Mouse (Mus musculus): ENCODE data around the gene Neil1. TPM values are rescaled to one million over a fixed set of nuclear protein-coding genes. Genes with fewer than 3 reads are reported as not detected.
A peak's percentile ranks its signal among the peaks of the same experiment; 100 is the strongest.

Neil1 gene
- 4.1 and 4.5 TPM in 2 replicates for polyA plus RNA-seq (2014; fragmentation: Nextera tagmentation; extraction: Ambion mirVana)

GRCm38 (mm10) chr9:57148144-57148878, at the start of gene Neil1:
Neil1 (minus strand) TSS chr9:57148305.
- peak; percentile 81 for DNase-seq (ENCODE audit: low spot score)
- Histone ChIP-seq H3K4me1 (replicated peaks; ENCODE audit: control insufficient read depth, insufficient read depth, low read length) (peaks cover 6% of the 10 kb centered on the region; the same call in 1 of the 2 replicates), H3K27me3 (replicated peaks; ENCODE audit: control insufficient read depth, insufficient read depth, low read length) (no peaks in the 10 kb centered on the region), H3K9ac (ENCODE audit: low read depth, low read length) (peak within 1 kb of the TSS; percentile 80), H3K4me2 (peak within 1 kb of the TSS; percentile 91), H3K9me3 (ENCODE audit: control insufficient read depth, low read length) (no peaks in the 10 kb centered on the region), H3K4me3 (ENCODE audit: low read depth, low read length) (peak within 1 kb of the TSS; percentile 62), H3K36me3 (ENCODE audit: control insufficient read depth, insufficient read depth, low read length) (no peaks in the 10 kb centered on the region; the same call in 1 of the 2 replicates), H3K27ac (ENCODE audit: low read depth, low read length) (peak within 1 kb of the TSS; percentile 85)
- WGBS: 2% methylated on average over 27 of the region's 27 CpGs
- peak; percentile 90 for ATAC-seq (replicated peaks; ENCODE audit: low FRiP score)

- Histone ChIP-seq H3K4me2 (no peak overlapping the region), H3K27ac (ENCODE audit: low read depth, low read length) (no peak overlapping the region), H3K27me3 (replicated peaks; ENCODE audit: control insufficient read depth, insufficient read depth, low read length) (no peaks in the 10 kb centered on the region), H3K4me3 (ENCODE audit: low read depth, low read length) (no peak overlapping the region), H3K9ac (ENCODE audit: low read depth, low read length) (no peak overlapping the region), H3K36me3 (ENCODE audit: control insufficient read depth, insufficient read depth, low read length) (no peaks in the 10 kb centered on the region), H3K4me1 (replicated peaks; ENCODE audit: control insufficient read depth, insufficient read depth, low read length) (no peaks in the 10 kb centered on the region), H3K9me3 (ENCODE audit: control insufficient read depth, low read length) (no peaks in the 10 kb centered on the region)
- ATAC-seq (replicated peaks; ENCODE audit: low FRiP score) (no peak), DNase-seq (ENCODE audit: low spot score) (no peak)
- WGBS: 62% methylated on average over 8 of the region's 8 CpGs
These were observed 49.3 kb upstream of the Neil1 start for GRCm38 (mm10) chr9:57197414-57197813.

GRCm38 (mm10) chr9:57196708-57197107, 48.6 kb upstream of the Neil1 start:
- no peaks in the 10 kb centered on the region for H3K4me1 ChIP-seq (replicated peaks; ENCODE audit: control insufficient read depth, insufficient read depth, low read length)
- 67% methylated on average over 3 of the region's 3 CpGs for WGBS
- H3K9ac ChIP-seq (ENCODE audit: low read depth, low read length): no peak overlapping the region
- H3K9me3 ChIP-seq (ENCODE audit: control insufficient read depth, low read length): no peaks in the 10 kb centered on the region
- ATAC-seq (replicated peaks; ENCODE audit: low FRiP score) (no peak), DNase-seq (ENCODE audit: low spot score) (no peak)
- no peak overlapping the region for H3K27ac ChIP-seq (ENCODE audit: low read depth, low read length)
- H3K4me2 ChIP-seq: no peak overlapping the region
- no peaks in the 10 kb centered on the region for H3K27me3 ChIP-seq (replicated peaks; ENCODE audit: control insufficient read depth, insufficient read depth, low read length)
- H3K36me3 ChIP-seq (ENCODE audit: control insufficient read depth, insufficient read depth, low read length): no peaks in the 10 kb centered on the region
- H3K4me3 ChIP-seq (ENCODE audit: low read depth, low read length): no peak overlapping the region

GRCm38 (mm10) chr9:57168411-57168810, 20.3 kb upstream of the Neil1 start:
- Histone ChIP-seq H3K4me1 (replicated peaks; ENCODE audit: control insufficient read depth, insufficient read depth, low read length) (no peaks in the 10 kb centered on the region), H3K27me3 (replicated peaks; ENCODE audit: control insufficient read depth, insufficient read depth, low read length) (no peaks in the 10 kb centered on the region), H3K4me3 (ENCODE audit: low read depth, low read length) (no peak overlapping the region), H3K27ac (ENCODE audit: low read depth, low read length) (no peak overlapping the region), H3K4me2 (no peak overlapping the region), H3K9me3 (ENCODE audit: control insufficient read depth, low read length) (no peaks in the 10 kb centered on the region), H3K9ac (ENCODE audit: low read depth, low read length) (no peak overlapping the region), H3K36me3 (ENCODE audit: control insufficient read depth, insufficient read depth, low read length) (no peaks in the 10 kb centered on the region)
- whole genome bisulfite sequencing: 75% methylated on average over 5 of the region's 5 CpGs
- ATAC-seq (replicated peaks; ENCODE audit: low FRiP score) (no peak), DNase-seq (ENCODE audit: low spot score) (no peak)

DNA sequence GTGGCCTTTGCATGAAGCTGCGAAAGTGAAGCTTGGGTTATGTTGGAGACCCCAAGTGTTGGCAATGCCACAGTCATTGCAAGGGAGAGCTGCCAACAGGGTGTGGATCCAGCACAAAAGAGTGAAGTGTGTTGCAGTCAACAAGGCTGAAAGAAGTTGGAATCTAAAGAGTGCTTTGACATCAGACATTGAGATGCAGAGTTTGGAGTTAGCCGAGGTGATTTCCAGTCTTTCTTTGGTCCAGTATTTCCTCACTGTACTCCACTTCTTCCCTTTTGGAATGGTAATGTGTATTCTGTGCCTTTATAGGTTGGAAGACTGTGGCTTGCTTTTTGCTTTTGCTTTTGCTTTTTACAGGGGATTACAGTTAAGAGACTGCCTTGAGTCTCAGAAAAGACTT, 18.1 kb upstream of the Neil1 start:
- Histone ChIP-seq H3K36me3 (ENCODE audit: control insufficient read depth, insufficient read depth, low read length) (no peaks in the 10 kb centered on the region), H3K4me1 (replicated peaks; ENCODE audit: control insufficient read depth, insufficient read depth, low read length) (no peaks in the 10 kb centered on the region), H3K27me3 (replicated peaks; ENCODE audit: control insufficient read depth, insufficient read depth, low read length) (no peaks in the 10 kb centered on the region), H3K4me3 (ENCODE audit: low read depth, low read length) (no peak overlapping the region), H3K9ac (ENCODE audit: low read depth, low read length) (no peak overlapping the region), H3K27ac (ENCODE audit: low read depth, low read length) (no peak overlapping the region), H3K4me2 (no peak overlapping the region), H3K9me3 (ENCODE audit: control insufficient read depth, low read length) (no peaks in the 10 kb centered on the region)
- DNase-seq (ENCODE audit: low spot score) (no peak), ATAC-seq (replicated peaks; ENCODE audit: low FRiP score) (no peak)
- WGBS: 82% methylated on average over 2 of the region's 2 CpGs

GRCm38 (mm10) chr9:57163137-57163536, 15.0 kb upstream of the Neil1 start:
- Histone ChIP-seq H3K27ac (ENCODE audit: low read depth, low read length) (no peak overlapping the region), H3K27me3 (replicated peaks; ENCODE audit: control insufficient read depth, insufficient read depth, low read length) (no peaks in the 10 kb centered on the region), H3K4me1 (replicated peaks; ENCODE audit: control insufficient read depth, insufficient read depth, low read length) (no peaks in the 10 kb centered on the region; the same call in 1 of the 2 replicates), H3K9ac (ENCODE audit: low read depth, low read length) (no peak overlapping the region), H3K9me3 (ENCODE audit: control insufficient read depth, low read length) (no peaks in the 10 kb centered on the region), H3K4me3 (ENCODE audit: low read depth, low read length) (no peak overlapping the region), H3K4me2 (no peak overlapping the region), H3K36me3 (ENCODE audit: control insufficient read depth, insufficient read depth, low read length) (no peaks in the 10 kb centered on the region)
- WGBS: 40% methylated on average over 2 of the region's 2 CpGs
- ATAC-seq (replicated peaks; ENCODE audit: low FRiP score): no peak
- no peak for DNase-seq (ENCODE audit: low spot score)

- no peak overlapping the region for H3K4me3 ChIP-seq (ENCODE audit: low read depth, low read length)
- H3K27ac ChIP-seq (ENCODE audit: low read depth, low read length): no peak overlapping the region
- H3K27me3 ChIP-seq (replicated peaks; ENCODE audit: control insufficient read depth, insufficient read depth, low read length): no peaks in the 10 kb centered on the region
- DNase-seq (ENCODE audit: low spot score) (no peak), ATAC-seq (replicated peaks; ENCODE audit: low FRiP score) (no peak)
- peaks cover 2% of the 10 kb centered on the region for H3K4me1 ChIP-seq (replicated peaks; ENCODE audit: control insufficient read depth, insufficient read depth, low read length)
- no peaks in the 10 kb centered on the region for H3K36me3 ChIP-seq (ENCODE audit: control insufficient read depth, insufficient read depth, low read length)
- H3K9me3 ChIP-seq (ENCODE audit: control insufficient read depth, low read length): no peaks in the 10 kb centered on the region
- WGBS: 18% methylated on average over 3 of the region's 3 CpGs
- H3K9ac ChIP-seq (ENCODE audit: low read depth, low read length): no peak overlapping the region
- H3K4me2 ChIP-seq: no peak overlapping the region
These were observed 14.4 kb upstream of the Neil1 start for GRCm38 (mm10) chr9:57162496-57162895.

DNA sequence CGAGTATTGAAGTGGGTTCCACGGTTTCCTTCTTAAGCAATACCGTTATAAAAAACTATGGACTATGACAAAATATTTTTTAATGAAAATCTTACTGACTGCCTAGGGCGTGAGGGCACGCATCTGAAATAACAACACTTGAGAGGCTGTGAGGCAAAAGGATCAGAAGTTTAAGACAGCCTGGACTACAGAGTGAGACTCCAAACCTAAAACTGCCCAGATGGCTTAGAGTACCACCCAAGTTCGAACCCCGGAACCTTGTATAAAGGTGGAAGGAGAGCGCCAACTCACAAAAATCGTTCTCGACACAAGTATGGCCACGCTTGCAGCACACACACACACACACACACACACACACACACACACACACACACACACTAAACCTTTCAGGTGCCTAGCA, 10.4 kb upstream of the Neil1 start:
- peak overlapping the region; percentile 76 for H3K4me2 ChIP-seq
- no peak overlapping the region for H3K27ac ChIP-seq (ENCODE audit: low read depth, low read length)
- peaks cover 6% of the 10 kb centered on the region for H3K4me1 ChIP-seq (replicated peaks; ENCODE audit: control insufficient read depth, insufficient read depth, low read length)
- H3K9ac ChIP-seq (ENCODE audit: low read depth, low read length): peak overlapping the region; percentile 79
- WGBS: 38% methylated on average over 11 of the region's 11 CpGs
- no peaks in the 10 kb centered on the region for H3K9me3 ChIP-seq (ENCODE audit: control insufficient read depth, low read length)
- DNase-seq (ENCODE audit: low spot score) (no peak), ATAC-seq (replicated peaks; ENCODE audit: low FRiP score) (no peak)
- 0 out of 2 replicates have a peak, but pooled peaks cover 2% of the 10 kb centered on the region for H3K36me3 ChIP-seq (ENCODE audit: control insufficient read depth, insufficient read depth, low read length)
- H3K27me3 ChIP-seq (replicated peaks; ENCODE audit: control insufficient read depth, insufficient read depth, low read length): no peaks in the 10 kb centered on the region
- H3K4me3 ChIP-seq (ENCODE audit: low read depth, low read length): peak overlapping the region; percentile 94

DNA sequence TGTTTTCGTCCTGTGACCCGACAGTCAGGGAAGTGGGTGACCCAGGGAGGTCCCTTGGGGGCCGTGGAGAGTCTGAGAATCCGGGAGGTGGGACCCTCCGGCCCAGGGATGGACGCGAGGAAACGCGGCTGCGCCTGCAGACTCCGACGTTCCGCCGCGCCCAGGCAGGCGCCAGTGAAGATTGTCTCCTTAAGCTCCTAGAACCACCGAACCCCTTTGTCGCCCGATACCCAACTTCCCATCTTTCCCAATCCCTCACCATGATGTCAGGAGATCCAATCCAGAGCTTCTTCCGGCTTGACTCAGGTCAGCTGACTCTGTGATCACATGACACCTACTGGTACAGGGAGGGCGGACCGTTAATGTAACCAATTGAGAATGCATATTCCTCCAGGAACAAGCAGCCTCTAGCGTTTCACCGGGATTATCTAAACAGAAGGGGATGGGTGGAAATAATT, 9.9 kb upstream of the Neil1 start, which contains the start of gene Commd4:
Gene Commd4 (minus strand): TSS at position 319 of the 458 bp plus-strand sequence.
- Histone ChIP-seq H3K27me3 (replicated peaks; ENCODE audit: control insufficient read depth, insufficient read depth, low read length) (no peaks in the 10 kb centered on the region), H3K9me3 (ENCODE audit: control insufficient read depth, low read length) (no peaks in the 10 kb centered on the region), H3K36me3 (ENCODE audit: control insufficient read depth, insufficient read depth, low read length) (0 out of 2 replicates have a peak, but pooled peaks cover 2% of the 10 kb centered on the region), H3K9ac (ENCODE audit: low read depth, low read length) (peak within 1 kb of the TSS; percentile 79), H3K4me2 (peak within 1 kb of the TSS; percentile 76), H3K4me3 (ENCODE audit: low read depth, low read length) (peak within 1 kb of the TSS; percentile 94), H3K27ac (ENCODE audit: low read depth, low read length) (no peak within 1 kb of the TSS), H3K4me1 (replicated peaks; ENCODE audit: control insufficient read depth, insufficient read depth, low read length) (peaks cover 6% of the 10 kb centered on the region)
- ATAC-seq (replicated peaks; ENCODE audit: low FRiP score) (peak; percentile 79), DNase-seq (ENCODE audit: low spot score) (peak; percentile 85)
- WGBS: under 1% methylated on average over 24 of the region's 24 CpGs
